Mouse (Mus musculus) stomach, postnatal 0 days (tissue): Measurements from ENCODE around the gene Chchd6.

Experiments
- CTCF ChIP-seq: IDR thresholded peaks from 2 replicates; pipeline ENCODE4 v1.5.1; 2016; ENCODE audit warnings: antibody characterized with exemption, low read depth, mild to moderate bottlenecking, moderate library complexity
- EP300 ChIP-seq: optimal IDR thresholded peaks from 2 replicates; pipeline ENCODE3; 2016; ENCODE audit warnings: antibody characterized with exemption

DNA sequence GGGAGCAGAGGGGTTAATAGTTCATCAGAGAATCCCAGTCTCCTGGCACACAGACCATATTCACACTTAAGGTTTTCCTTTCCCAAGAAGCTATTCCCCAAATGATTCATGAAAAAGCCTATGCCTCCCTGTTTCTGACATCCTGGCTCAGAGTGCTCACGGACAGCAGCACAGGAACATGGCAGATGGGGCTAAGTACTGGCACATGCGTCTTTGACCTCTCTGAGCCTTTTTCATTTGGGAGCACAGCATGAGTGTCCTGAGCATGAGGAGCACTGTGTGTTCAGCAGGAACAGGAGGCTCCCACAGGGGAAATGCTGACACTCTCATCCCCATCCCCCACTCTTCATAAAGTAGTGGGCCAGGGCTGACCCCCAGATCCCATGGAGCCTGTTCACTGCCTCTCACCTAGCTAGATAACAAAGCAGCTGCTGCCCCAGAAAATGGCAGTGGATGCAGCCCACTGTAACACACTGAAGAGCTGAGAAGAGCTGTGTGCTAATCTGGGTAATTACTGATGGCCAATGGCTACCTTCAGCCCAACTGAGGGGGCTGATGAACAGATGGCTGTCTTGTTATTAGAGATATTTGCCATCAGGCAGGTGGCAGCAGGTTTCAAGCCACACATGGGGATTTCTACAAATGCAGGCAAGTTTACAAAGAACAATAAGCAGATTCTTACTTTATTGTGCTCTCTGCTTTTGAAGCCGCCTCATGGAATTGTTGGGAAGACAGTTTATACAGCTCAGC is 176.2 kb downstream of the Chchd6 start:
- no peak for TF ChIP-seq CTCF
- TF ChIP-seq EP300 = no peak
